Mouse (Mus musculus) 416B (cell line): ENCODE measurements around the gene Gprin1.
"Not testable (repeated sequence)": the region's sequence is repeated elsewhere in the genome, so short reads cannot be mapped to it uniquely, and the experiment has no call there.

Experiments used
- DNase-seq: peaks from one replicate; pipeline ENCODE4 v3.0.0; 2011; ENCODE audit warnings: low read depth

The Gprin1 gene

GRCm38 (mm10) chr13:54749864-54750411 is at the start of gene Gprin1:
TSS of gene Gprin1 (minus strand) at chr13:54749874.
- no peak for DNase-seq

DNA sequence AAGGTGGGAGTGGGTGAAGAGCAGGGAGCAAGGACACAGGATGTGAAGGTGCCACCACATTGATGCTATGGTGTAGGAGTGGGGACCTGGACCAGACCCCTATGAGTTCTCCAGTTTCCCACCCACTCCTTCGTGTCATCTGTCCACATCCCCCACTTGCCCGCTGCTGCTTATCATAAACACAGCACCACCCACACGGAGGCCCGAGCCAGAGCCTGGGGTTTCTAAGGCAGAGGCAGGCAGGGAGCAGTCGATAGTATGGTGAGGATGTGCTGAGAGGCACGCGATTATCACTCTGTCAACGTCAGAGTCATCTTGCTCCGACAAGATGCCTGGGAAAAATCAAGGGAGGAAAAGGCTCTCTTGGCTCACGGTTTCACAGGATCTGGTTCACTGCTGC is 49.1 kb upstream of the Gprin1 start:
- DNase-seq, result no peak

DNA sequence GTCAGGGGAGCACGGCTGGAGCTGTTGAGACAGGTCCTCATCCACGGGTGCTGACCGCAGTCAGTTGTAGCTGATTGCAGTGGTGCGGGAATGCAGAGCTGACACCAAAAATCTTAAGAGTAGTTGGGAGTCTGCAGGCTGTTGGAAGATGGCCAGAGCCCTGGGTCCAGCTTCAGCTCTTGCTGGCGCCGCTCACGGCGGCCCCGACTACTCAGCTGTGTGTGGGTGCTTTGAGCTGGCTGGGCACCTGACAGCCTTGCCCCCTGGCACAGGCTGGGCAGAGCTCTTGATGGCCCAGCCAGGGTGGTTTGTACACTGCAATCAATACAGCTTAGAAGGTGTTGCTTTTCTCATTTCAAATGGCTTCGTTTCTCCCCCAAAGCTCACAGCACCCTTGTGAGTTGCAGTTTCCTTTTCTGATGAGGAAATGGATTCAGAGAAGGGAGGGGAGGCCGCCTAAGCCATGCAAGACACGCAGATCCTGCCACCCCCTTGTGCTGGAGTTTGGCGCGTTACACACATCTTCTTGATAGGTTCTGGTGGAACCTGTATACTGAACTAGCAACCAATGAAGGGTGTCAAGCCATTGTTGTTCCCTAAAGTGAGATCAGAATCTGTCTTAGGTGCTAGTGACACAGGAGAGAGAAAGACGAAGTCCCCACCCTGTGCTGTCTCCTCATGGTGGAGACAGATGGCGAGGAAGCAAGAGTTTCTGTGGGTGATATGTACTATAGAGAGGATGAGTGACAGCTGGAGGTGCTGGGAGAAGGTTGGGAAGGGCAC is 48.4 kb upstream of the Gprin1 start:
- no peak for DNase-seq

DNA sequence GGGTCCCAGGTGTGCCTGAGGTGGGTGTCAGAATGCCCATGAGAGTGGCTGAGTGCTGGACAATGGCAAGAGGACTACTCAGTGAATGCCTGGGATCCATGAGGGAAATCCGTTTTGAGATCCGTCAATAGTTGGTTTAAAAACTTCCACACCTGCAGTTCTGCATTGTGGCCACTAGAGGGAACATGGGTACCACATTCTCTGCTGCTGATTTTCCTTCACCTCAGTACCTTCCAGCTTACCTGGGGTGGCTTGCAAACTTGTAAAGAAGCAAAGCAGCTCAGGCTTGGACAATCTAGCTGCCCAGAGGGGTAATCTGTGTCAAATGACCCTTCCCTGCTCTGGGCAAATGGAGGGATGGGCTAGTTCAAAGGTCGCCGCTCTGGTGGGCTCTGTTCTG is 47.7 kb upstream of the Gprin1 start:
- peak; percentile 46 for DNase-seq

- DNase-seq, result peak; percentile 29
These were observed 45.2 kb upstream of the Gprin1 start for GRCm38 (mm10) chr13:54794843-54795242.

DNA sequence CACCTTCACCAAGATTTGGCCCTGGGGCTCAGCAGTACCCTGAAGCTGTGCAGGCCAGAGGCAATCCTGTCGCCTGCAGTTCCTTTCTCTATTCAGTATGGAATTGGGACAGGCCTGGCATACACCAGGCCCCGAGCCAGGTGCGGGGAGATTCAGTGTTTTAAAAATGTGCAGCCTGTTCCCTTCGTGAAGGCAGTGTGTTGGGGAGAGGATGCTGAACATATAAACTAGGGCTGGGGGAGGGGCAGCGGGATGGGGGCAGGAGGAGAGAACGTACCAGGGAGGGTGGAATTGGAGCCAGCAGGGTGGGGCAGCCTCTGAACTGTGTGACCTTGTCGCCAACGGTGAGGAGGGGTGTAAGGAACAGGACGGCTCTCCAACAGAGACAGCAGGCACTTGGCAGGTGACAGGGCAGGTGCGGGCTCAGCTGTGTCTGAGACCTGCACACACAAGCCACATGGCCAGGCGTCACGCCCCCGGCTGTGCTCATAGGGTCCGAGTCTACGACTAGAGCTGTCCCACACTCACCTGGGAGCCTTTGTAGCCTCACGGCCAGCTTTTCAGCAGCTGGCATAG is 44.4 kb upstream of the Gprin1 start:
- no peak for DNase-seq

GRCm38 (mm10) chr13:54792259-54793230 is 42.9 kb upstream of the Gprin1 start:
- peak; percentile 21 for DNase-seq

GRCm38 (mm10) chr13:54789561-54790397 is 40.1 kb upstream of the Gprin1 start:
- peak; percentile 66 for DNase-seq

GRCm38 (mm10) chr13:54788740-54789560 is 39.3 kb upstream of the Gprin1 start, which contains the start of gene Tspan17:
TSS of gene Tspan17 (plus strand) at chr13:54789377.
- peak; percentile 100 for DNase-seq

DNA sequence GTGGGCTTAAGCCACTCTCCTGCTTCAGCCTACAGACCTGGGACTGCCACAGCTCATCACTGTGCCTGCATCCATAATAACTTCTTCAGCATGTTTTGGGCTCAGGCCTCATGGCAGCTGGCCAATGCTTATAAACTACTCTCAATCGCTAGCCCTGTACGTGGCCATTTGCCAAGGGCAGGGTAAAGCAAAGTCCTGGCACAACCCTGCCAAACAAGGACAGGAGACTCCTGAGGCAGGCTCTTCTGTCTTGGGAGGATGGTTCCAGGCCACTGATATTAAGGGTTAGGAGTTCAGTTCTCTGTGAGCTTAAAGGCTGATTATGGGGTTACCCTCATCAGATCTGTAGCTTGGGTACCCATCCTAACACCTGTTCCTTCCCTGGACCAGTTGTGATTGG is 37.9 kb upstream of the Gprin1 start:
- not testable (repeated sequence) for DNase-seq

DNA sequence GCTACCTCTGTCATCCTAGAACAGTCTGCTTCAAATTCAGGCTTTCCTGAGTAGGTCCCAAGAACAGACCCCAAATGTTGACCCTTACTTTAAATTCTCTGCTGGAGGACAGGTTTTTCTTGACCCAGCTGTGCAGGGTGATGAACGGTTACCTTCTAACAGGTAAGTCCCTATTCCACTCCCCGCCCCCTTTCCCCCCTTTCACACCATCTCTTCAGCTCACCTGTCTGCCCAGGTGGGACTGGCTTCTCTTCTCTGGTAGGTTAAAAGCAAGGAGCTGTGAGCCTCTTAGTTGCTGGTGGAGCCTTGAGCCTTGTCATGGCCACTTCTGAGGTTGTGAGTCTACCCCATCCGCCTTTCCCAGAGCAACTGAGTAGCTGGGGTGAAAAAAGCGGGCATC is 34.0 kb upstream of the Gprin1 start, which contains the start of gene Eif4e1b:
Eif4e1b (plus strand) TSS at position 301 of the 400 bp plus-strand sequence.
- no peak for DNase-seq

- DNase-seq, result no peak
These were observed 33.6 kb upstream of the Gprin1 start for GRCm38 (mm10) chr13:54783235-54783634.

- no peak for DNase-seq
These were observed 31.4 kb upstream of the Gprin1 start for GRCm38 (mm10) chr13:54781086-54781485.

DNA sequence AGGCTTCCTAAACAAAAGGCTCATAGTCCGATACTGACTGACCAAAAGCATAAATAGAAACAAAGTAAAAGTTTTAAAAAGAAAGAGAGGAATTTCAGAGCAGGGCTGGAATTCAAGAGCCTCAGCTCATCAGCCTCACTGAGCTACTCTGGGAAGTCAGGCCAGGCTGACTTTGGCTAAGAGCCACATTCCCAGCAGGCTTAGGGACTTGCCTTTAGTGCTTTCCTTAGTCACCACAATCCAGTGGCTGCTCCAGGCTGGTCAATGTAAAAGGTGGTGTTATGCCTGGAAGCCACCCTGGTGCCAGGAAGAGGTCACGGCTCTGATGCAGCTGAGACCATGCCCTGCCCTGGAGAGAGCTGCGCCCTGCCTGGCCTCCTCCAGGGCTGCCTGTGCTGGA is 30.9 kb upstream of the Gprin1 start:
- no peak for DNase-seq

- DNase-seq, result no peak
These were observed 17.3 kb upstream of the Gprin1 start for GRCm38 (mm10) chr13:54767012-54767411.

GRCm38 (mm10) chr13:54766192-54766768 is 16.6 kb upstream of the Gprin1 start, which contains the start of gene Sncb:
TSS of gene Sncb (minus strand) at chr13:54766595.
- no peak for DNase-seq

GRCm38 (mm10) chr13:54765281-54766191 is 15.9 kb upstream of the Gprin1 start:
- DNase-seq, result no peak

GRCm38 (mm10) chr13:54760906-54761305 is 11.2 kb upstream of the Gprin1 start:
- DNase-seq, result no peak
